Mouse (Mus musculus) testis, adult 2 months (tissue): ENCODE measurements around the gene Hip1r. TPM values are rescaled to one million over a fixed set of nuclear protein-coding genes. Genes with fewer than 3 reads are reported as not detected.

Experiments used
- H3K27ac ChIP-seq: fragments of 200-500 bp; 2 replicates; pipeline ENCODE4 v1.5.1; 2012; ENCODE audit warnings: low read depth, low read length; ENCODE audit not compliant: control insufficient read depth, insufficient read depth
- H3K27me3 ChIP-seq: fragments of 200-500 bp; 2 replicates; pipeline ENCODE4 v1.6.1; 2012; ENCODE audit warnings: mild to moderate bottlenecking, low read length, moderate library complexity; ENCODE audit not compliant: control insufficient read depth, insufficient read depth
- H3K36me3 ChIP-seq: fragments of 200-500 bp; 2 replicates; pipeline ENCODE4 v1.6.1; 2012; ENCODE audit warnings: mild to moderate bottlenecking, low read length; ENCODE audit not compliant: control insufficient read depth, insufficient read depth
- H3K4me1 ChIP-seq: fragments of 200-500 bp; 2 replicates; pipeline ENCODE4 v1.6.1; 2012; ENCODE audit warnings: low read length; ENCODE audit not compliant: control insufficient read depth, insufficient read depth
- H3K4me3 ChIP-seq: fragments of 200-500 bp; 2 replicates; pipeline ENCODE4 v1.5.1; 2012; ENCODE audit warnings: low read depth, mild to moderate bottlenecking, low read length, moderate library complexity, mixed read lengths; ENCODE audit not compliant: control insufficient read depth
- CTCF ChIP-seq: fragments of 200-500 bp; IDR thresholded peaks from 2 replicates; pipeline ENCODE4 v1.5.1; 2012; ENCODE audit warnings: low read depth, mild to moderate bottlenecking, inconsistent platforms, low read length, moderate library complexity; ENCODE audit not compliant: control insufficient read depth, insufficient read depth, insufficient replicate concordance
- POLR2A ChIP-seq: fragments of 200-500 bp; IDR thresholded peaks from 2 replicates; pipeline ENCODE4 v1.6.1; 2012; ENCODE audit warnings: low read depth, mild to moderate bottlenecking, inconsistent platforms, low read length, moderate library complexity; ENCODE audit not compliant: control insufficient read depth
- polyA plus RNA-seq: library from polyadenylated mRNA; depleted of rRNA; stranded (reverse); fragments of >200 nt; gene quantifications from 2 replicates; pipeline ENCODE4 v1.2.3, GENCODE M21; 2012

Gene Hip1r
- polyA plus RNA-seq, 1 experiment: 8.7 TPM

GRCm38 (mm10) chr5:123980521-123981249 lies 7.3 kb downstream of the Hip1r start:
- no peak overlapping the region for H3K4me3 ChIP-seq
- TF ChIP-seq POLR2A (no peak), CTCF (no peak)
- H3K27me3 ChIP-seq: no peaks in the 10 kb centered on the region
- H3K4me1 ChIP-seq: no peaks in the 10 kb centered on the region
- no peak overlapping the region for H3K27ac ChIP-seq
- H3K36me3 ChIP-seq: no peaks in the 10 kb centered on the region

- no peaks in the 10 kb centered on the region for H3K36me3 ChIP-seq
- no peaks in the 10 kb centered on the region for H3K4me1 ChIP-seq
- TF ChIP-seq POLR2A (no peak), CTCF (no peak)
- no peak overlapping the region for H3K4me3 ChIP-seq
- H3K27me3 ChIP-seq: no peaks in the 10 kb centered on the region
- H3K27ac ChIP-seq: no peak overlapping the region
Observed at GRCm38 (mm10) chr5:123981250-123981554, 7.8 kb downstream of the Hip1r start.

GRCm38 (mm10) chr5:123982838-123983237 lies 9.4 kb downstream of the Hip1r start:
- no peak overlapping the region for H3K27ac ChIP-seq
- H3K4me1 ChIP-seq: no peaks in the 10 kb centered on the region
- H3K36me3 ChIP-seq: no peaks in the 10 kb centered on the region
- TF ChIP-seq CTCF (no peak), POLR2A (no peak)
- no peak overlapping the region for H3K4me3 ChIP-seq
- no peaks in the 10 kb centered on the region for H3K27me3 ChIP-seq

- TF ChIP-seq CTCF (no peak), POLR2A (no peak)
- Histone ChIP-seq H3K4me1 (no peaks in the 10 kb centered on the region), H3K27ac (no peak overlapping the region), H3K4me3 (no peak overlapping the region), H3K27me3 (no peaks in the 10 kb centered on the region), H3K36me3 (no peaks in the 10 kb centered on the region)
Observed at GRCm38 (mm10) chr5:123985434-123985833, 12.0 kb downstream of the Hip1r start.

GRCm38 (mm10) chr5:123986925-123987324 lies 13.5 kb downstream of the Hip1r start:
- Histone ChIP-seq H3K36me3 (no peaks in the 10 kb centered on the region), H3K27me3 (no peaks in the 10 kb centered on the region), H3K27ac (no peak overlapping the region), H3K4me3 (no peak overlapping the region), H3K4me1 (0 out of 2 replicates have a peak, but pooled peaks cover 2% of the 10 kb centered on the region)
- TF ChIP-seq CTCF (no peak), POLR2A (no peak)

- Histone ChIP-seq H3K4me1 (peaks cover 4% of the 10 kb centered on the region; the same call in 1 of the 2 replicates), H3K36me3 (no peaks in the 10 kb centered on the region), H3K27me3 (no peaks in the 10 kb centered on the region), H3K4me3 (no peak overlapping the region), H3K27ac (no peak overlapping the region)
- TF ChIP-seq CTCF: no peak
- no peak for TF ChIP-seq POLR2A
Observed at GRCm38 (mm10) chr5:123987511-123987910, 14.1 kb downstream of the Hip1r start.

- TF ChIP-seq CTCF (no peak), POLR2A (no peak)
- Histone ChIP-seq H3K4me3 (no peak overlapping the region), H3K36me3 (no peaks in the 10 kb centered on the region), H3K4me1 (peaks cover 6% of the 10 kb centered on the region; the same call in 1 of the 2 replicates), H3K27ac (no peak overlapping the region), H3K27me3 (no peaks in the 10 kb centered on the region)
Observed at GRCm38 (mm10) chr5:123989941-123990885, 16.8 kb downstream of the Hip1r start.
